Mouse (Mus musculus): Measurements from ENCODE around the gene Wars.
A peak's percentile ranks its signal among the peaks of the same experiment; 100 is the strongest.

- TF ChIP-seq CTCF (IDR thresholded peaks at IDR 0.05): peak; percentile 67
- no peak for TF ChIP-seq EP300 (IDR thresholded peaks at IDR 0.05)
These were observed 24.4 kb downstream of the Wars start for GRCm38 (mm10) chr12:108869575-108869974.
